Mouse (Mus musculus) CH12.LX (cell line): ENCODE results near the gene Rtn1. TPM values are rescaled to one million over a fixed set of nuclear protein-coding genes. Genes with fewer than 3 reads are reported as not detected.

Source experiments
- DNase-seq: peaks from one replicate; pipeline ENCODE4 v3.0.0-alpha.2; 2013; ENCODE audit errors: extremely low read depth
- H3K27ac ChIP-seq: 2 replicates; pipeline ENCODE4 v1.5.1; 2012; ENCODE audit warnings: low read depth, mild to moderate bottlenecking, control low read depth, moderate library complexity; ENCODE audit not compliant: insufficient read depth
- H3K27me3 ChIP-seq: replicated peaks from 2 replicates; pipeline ENCODE3; 2012; ENCODE audit warnings: inconsistent platforms
- H3K36me3 ChIP-seq, 2 experiments: replicated peaks in 1 of 2; 2 replicates each; pipeline versions ENCODE3 to v1.6.1; 2012; ENCODE audit warnings: inconsistent platforms in 1 of 2, low read length in 1 of 2, mild to moderate bottlenecking in 1 of 2, mixed read lengths in 1 of 2, moderate library complexity in 1 of 2; ENCODE audit not compliant: control insufficient read depth in 1 of 2, insufficient read depth in 1 of 2
- H3K4me1 ChIP-seq, 2 experiments: 2 replicates each; pipeline ENCODE4 v1.6.1; 2012; ENCODE audit warnings: inconsistent platforms in 1 of 2, moderate library complexity in 1 of 2; ENCODE audit not compliant: insufficient read depth in 2 of 2, control insufficient read depth in 1 of 2
- H3K4me2 ChIP-seq: 2 replicates; pipeline ENCODE4 v1.6.1; 2012; ENCODE audit warnings: low read depth, mild to moderate bottlenecking, control low read depth; ENCODE audit not compliant: poor library complexity, insufficient read depth, severe bottlenecking
- H3K4me3 ChIP-seq, 3 experiments: fragments of 150-350 bp in 1 of 3; sonication (generic) in 1 of 3; replicated peaks in 1 of 3; 2 replicates each; pipeline versions ENCODE3 to v1.5.1; 2011 to 2012; ENCODE audit warnings: low read depth in 2 of 3, low read length in 2 of 3, mild to moderate bottlenecking in 2 of 3, moderate library complexity in 2 of 3, control low read depth in 1 of 3, improper control_type of control experiment in 1 of 3, inconsistent platforms in 1 of 3, mixed read lengths in 1 of 3; ENCODE audit not compliant: poor library complexity in 1 of 3
- H3K79me2 ChIP-seq: replicated peaks from 2 replicates; pipeline ENCODE4 v1.6.1; 2012; ENCODE audit warnings: mild to moderate bottlenecking, moderate library complexity; ENCODE audit not compliant: control insufficient read depth, poor library complexity, insufficient read depth, severe bottlenecking; ENCODE audit errors: extremely low read depth
- H3K9ac ChIP-seq: 2 replicates; pipeline ENCODE4 v1.6.1; 2012; ENCODE audit warnings: low read depth, mild to moderate bottlenecking, control low read depth, moderate library complexity; ENCODE audit not compliant: insufficient read depth
- H3K9me3 ChIP-seq: replicated peaks from 2 replicates; pipeline ENCODE3; 2012; ENCODE audit warnings: low read length, inconsistent platforms, mixed read lengths
- CHD2 ChIP-seq: IDR thresholded peaks from 2 replicates; pipeline ENCODE4 v1.6.1; 2011; ENCODE audit warnings: low read length, improper control_type of control experiment
- CTCF ChIP-seq, 2 experiments: IDR thresholded peaks in 1 of 2; conservative IDR thresholded peaks in 1 of 2; 2 replicates each; pipeline ENCODE4 v1.5.1; 2011 to 2012; ENCODE audit warnings: low read depth in 2 of 2, low read length in 2 of 2, improper control_type of control experiment in 1 of 2, inconsistent platforms in 1 of 2, mild to moderate bottlenecking in 1 of 2, moderate library complexity in 1 of 2
- ELF1 ChIP-seq: IDR thresholded peaks from 2 replicates; pipeline ENCODE4 v1.6.1; 2014; ENCODE audit warnings: low read depth, mild to moderate bottlenecking, inconsistent platforms, low read length, improper control_type of control experiment
- ETS1 ChIP-seq: conservative IDR thresholded peaks from 2 replicates; pipeline ENCODE4 v1.6.1; 2012; ENCODE audit warnings: low read depth, mild to moderate bottlenecking, inconsistent platforms, low read length, improper control_type of control experiment, moderate library complexity
- GABPA ChIP-seq: IDR thresholded peaks from 2 replicates; pipeline ENCODE4 v1.6.1; 2012; ENCODE audit warnings: low read depth, low read length, improper control_type of control experiment, inconsistent platforms; ENCODE audit not compliant: insufficient replicate concordance
- IRF4 ChIP-seq: IDR thresholded peaks from 2 replicates; pipeline ENCODE4 v1.6.1; 2014; ENCODE audit warnings: low read depth, mild to moderate bottlenecking, inconsistent platforms, low read length, improper control_type of control experiment
- JUND ChIP-seq: conservative IDR thresholded peaks from 2 replicates; pipeline ENCODE4 v1.6.1; 2011; ENCODE audit warnings: low read depth, low read length, improper control_type of control experiment
- KAT2A ChIP-seq: IDR thresholded peaks from 2 replicates; pipeline ENCODE4 v1.6.1; 2012; ENCODE audit warnings: low read length, improper control_type of control experiment, inconsistent platforms; ENCODE audit not compliant: insufficient replicate concordance
- MAFK ChIP-seq: IDR thresholded peaks from 2 replicates; pipeline ENCODE4 v1.6.1; 2011; ENCODE audit warnings: low read length, improper control_type of control experiment; ENCODE audit not compliant: insufficient replicate concordance
- MAX ChIP-seq: IDR thresholded peaks from 2 replicates; pipeline ENCODE4 v1.6.1; 2011; ENCODE audit warnings: low read length, improper control_type of control experiment
- MAZ ChIP-seq: IDR thresholded peaks from 2 replicates; pipeline ENCODE4 v1.6.1; 2012; ENCODE audit warnings: low read depth, mild to moderate bottlenecking, inconsistent platforms, low read length, improper control_type of control experiment, moderate library complexity
- MXI1 ChIP-seq: IDR thresholded peaks from 2 replicates; pipeline ENCODE4 v1.6.1; 2011; ENCODE audit warnings: mild to moderate bottlenecking, low read depth, low read length, improper control_type of control experiment
- MYC ChIP-seq: IDR thresholded peaks from 2 replicates; pipeline ENCODE4 v1.6.1; 2011; ENCODE audit warnings: low read depth, mild to moderate bottlenecking, improper control_type of control experiment, low read length
- NELFE ChIP-seq: IDR thresholded peaks from 2 replicates; pipeline ENCODE4 v1.6.1; 2011; ENCODE audit warnings: low read depth, low read length, improper control_type of control experiment
- NRF1 ChIP-seq: IDR thresholded peaks from 2 replicates; pipeline ENCODE4 v1.6.1; 2014; ENCODE audit warnings: low read depth, mild to moderate bottlenecking, inconsistent platforms, low read length, improper control_type of control experiment, moderate library complexity
- PAX5 ChIP-seq: IDR thresholded peaks from 2 replicates; pipeline ENCODE4 v1.6.1; 2012; ENCODE audit warnings: low read length, inconsistent platforms, mixed read lengths
- POLR2A ChIP-seq: IDR thresholded peaks from 2 replicates; pipeline ENCODE4 v1.6.1; 2011; ENCODE audit warnings: low read depth, mild to moderate bottlenecking, improper control_type of control experiment, low read length
- RAD21 ChIP-seq: IDR thresholded peaks from 2 replicates; pipeline ENCODE4 v1.6.1; 2011; ENCODE audit warnings: low read depth, mild to moderate bottlenecking, low read length, improper control_type of control experiment, moderate library complexity
- RCOR1 ChIP-seq: conservative IDR thresholded peaks from 2 replicates; pipeline ENCODE4 v1.6.1; 2012; ENCODE audit warnings: low read depth, mild to moderate bottlenecking, inconsistent platforms, low read length, improper control_type of control experiment
- SIN3A ChIP-seq: IDR thresholded peaks from 2 replicates; pipeline ENCODE4 v1.6.1; 2012; ENCODE audit warnings: low read length, improper control_type of control experiment, inconsistent platforms
- SMC3 ChIP-seq: IDR thresholded peaks from 2 replicates; pipeline ENCODE4 v1.6.1; 2011; ENCODE audit warnings: low read depth, low read length, improper control_type of control experiment
- UBTF ChIP-seq: IDR thresholded peaks from 2 replicates; pipeline ENCODE4 v1.6.1; 2012; ENCODE audit warnings: low read depth, mild to moderate bottlenecking, inconsistent platforms, low read length, improper control_type of control experiment, moderate library complexity
- USF1 ChIP-seq: IDR thresholded peaks from 2 replicates; pipeline ENCODE4 v1.6.1; 2014; ENCODE audit warnings: low read depth, mild to moderate bottlenecking, inconsistent platforms, low read length, improper control_type of control experiment
- USF2 ChIP-seq: conservative IDR thresholded peaks from 2 replicates; pipeline ENCODE4 v1.6.1; 2011; ENCODE audit warnings: low read depth, low read length, improper control_type of control experiment
- ZMIZ1 ChIP-seq: IDR thresholded peaks from 2 replicates; pipeline ENCODE4 v1.6.1; 2012; ENCODE audit warnings: low read depth, mild to moderate bottlenecking, inconsistent platforms, low read length, improper control_type of control experiment
- dilution Hi-C: fragments of 300-500 bp; cut with MboI; formaldehyde crosslinking; loops from 2 replicates; pipeline ENCODE4 v1.14.3; 2020; ENCODE audit warnings: low sequenced_read_pairs; ENCODE audit not compliant: extremely low pct_unique_long_range_greater_than_20kb, extremely low pct_ligation_motif_present
- in situ Hi-C: fragments of 300-500 bp; cut with MboI; formaldehyde crosslinking; loops from 3 replicates; pipeline ENCODE4 v1.14.3; 2019; ENCODE audit warnings: low sequenced_read_pairs, low pct_ligation_motif_present, low pct_unique_long_range_greater_than_20kb, mixed read lengths
- polyA plus RNA-seq: library from polyadenylated mRNA; unstranded; fragments of >175 nt; gene quantifications from 2 replicates; pipeline ENCODE4 v1.2.1, GENCODE M21; 2012; ENCODE audit warnings: low read depth; ENCODE audit not compliant: insufficient read length
- total RNA-seq, 2 experiments: library from RNA; depleted of rRNA; stranded (reverse); fragments of 300-350 nt in 1 of 2; fragments of >200 nt in 1 of 2; gene quantifications; 2 replicates each; pipeline ENCODE4 v1.2.3; 2012 to 2014

Gene Rtn1
- total and polyA plus RNA-seq, 3 experiments, result 0.08 to 0.17 TPM; not detected in 1

- no peak overlapping the region for H3K27ac ChIP-seq
- H3K9me3 ChIP-seq, result no peaks in the 10 kb centered on the region
- H3K4me2 ChIP-seq, result no peak overlapping the region
- in situ Hi-C loops (no loop called here), dilution Hi-C loops (no loop called here)
- no peaks in the 10 kb centered on the region for H3K27me3 ChIP-seq
- 0 out of 2 replicates have a peak, but pooled peaks have one; percentile 11 for TF ChIP-seq ELF1
- no peak for TF ChIP-seq GABPA
- TF ChIP-seq SMC3, result no peak
- TF ChIP-seq MYC, result no peak
- no peak for TF ChIP-seq ZMIZ1
- no peak for TF ChIP-seq NELFE
- no peak for TF ChIP-seq MXI1
- no peaks in the 10 kb centered on the region for H3K36me3 ChIP-seq
- no peaks in the 10 kb centered on the region for H3K79me2 ChIP-seq
- H3K9ac ChIP-seq, result no peak overlapping the region
- peak; percentile 71 for DNase-seq
- H3K4me1 ChIP-seq, result peaks cover 12 to 16% of the 10 kb centered on the region in 2 experiments
- no peak overlapping the region for H3K4me3 ChIP-seq
Observed at GRCm38 (mm10) chr12:72197925-72198486, 210.8 kb downstream of the Rtn1 start.

GRCm38 (mm10) chr12:72197434-72197833 is 211.4 kb downstream of the Rtn1 start:
- Histone ChIP-seq H3K9me3 (no peaks in the 10 kb centered on the region), H3K4me1 (peaks cover 12 to 16% of the 10 kb centered on the region in 2 experiments), H3K4me2 (no peak overlapping the region), H3K27ac (no peak overlapping the region)
- in situ Hi-C loops, result no loop called here
- no peak for TF ChIP-seq MAX
- peak; percentile 76 for TF ChIP-seq MAFK
- TF ChIP-seq, all 38 proteins: peak for 1
- Histone ChIP-seq H3K36me3 (no peaks in the 10 kb centered on the region), H3K4me3 (no peak overlapping the region), H3K79me2 (no peaks in the 10 kb centered on the region), H3K27me3 (no peaks in the 10 kb centered on the region), H3K9ac (no peak overlapping the region)
- dilution Hi-C loops, result no loop called here
- DNase-seq, result no peak

DNA sequence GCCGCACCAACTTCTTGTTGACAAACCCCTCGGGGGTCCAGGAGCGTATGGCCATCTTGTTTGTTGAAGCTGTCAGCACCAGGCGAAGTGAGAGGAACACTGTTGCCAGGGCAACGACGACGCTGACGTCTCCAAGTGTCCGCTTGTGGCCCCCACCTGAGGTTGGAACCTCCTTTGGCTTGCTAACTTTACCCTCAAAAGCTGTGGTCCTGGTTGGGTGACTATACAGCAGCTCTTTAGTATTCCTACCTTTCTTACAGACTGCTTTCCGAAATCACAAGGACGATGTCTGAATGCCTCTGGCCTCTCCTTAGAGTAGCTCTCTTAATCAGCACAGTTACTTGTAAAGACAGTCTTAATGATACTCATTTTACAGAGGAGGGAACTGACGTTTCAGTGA is 223.9 kb downstream of the Rtn1 start, which contains the start of gene Ccdc175:
Gene Ccdc175 (minus strand): TSS at position 101 of the 400 bp plus-strand sequence.
- DNase-seq, result no peak
- dilution Hi-C loops (no loop called here), in situ Hi-C loops (no loop called here)
- Histone ChIP-seq H3K27ac (no peak within 1 kb of the TSS), H3K27me3 (no peaks in the 10 kb centered on the region), H3K79me2 (no peaks in the 10 kb centered on the region), H3K9ac (no peak within 1 kb of the TSS), H3K4me1 (no peaks in the 10 kb centered on the region), H3K9me3 (no peaks in the 10 kb centered on the region), H3K4me2 (no peak within 1 kb of the TSS)
- TF ChIP-seq RCOR1, result no peak
- no peak for TF ChIP-seq PAX5
- no peak for TF ChIP-seq CTCF (conservative IDR thresholded peaks at IDR 0.05 in 1 of 2, IDR thresholded peaks at IDR 0.05 in 1 of 2; ENCODE audit: low read depth in 2 of 2, low read length in 2 of 2)
- no peak for TF ChIP-seq CHD2
- no peak for TF ChIP-seq JUND
- no peak for TF ChIP-seq UBTF
- TF ChIP-seq IRF4, result no peak
- TF ChIP-seq MAZ, result no peak
- no peak for TF ChIP-seq POLR2A
- TF ChIP-seq KAT2A, result no peak
- TF ChIP-seq USF1, result no peak
- TF ChIP-seq GABPA, result no peak
- TF ChIP-seq NRF1, result no peak
- no peak for TF ChIP-seq ETS1
- no peak for TF ChIP-seq RAD21
- TF ChIP-seq SIN3A, result no peak
- TF ChIP-seq USF2, result no peak
- no peak for TF ChIP-seq NELFE
- TF ChIP-seq, all 38 proteins: peak for 0
- no peaks in the 10 kb centered on the region for H3K36me3 ChIP-seq
- no peak within 1 kb of the TSS for H3K4me3 ChIP-seq
